ENCODE assay signal across 19 mouse cellular contexts in the genomic region with DNA sequence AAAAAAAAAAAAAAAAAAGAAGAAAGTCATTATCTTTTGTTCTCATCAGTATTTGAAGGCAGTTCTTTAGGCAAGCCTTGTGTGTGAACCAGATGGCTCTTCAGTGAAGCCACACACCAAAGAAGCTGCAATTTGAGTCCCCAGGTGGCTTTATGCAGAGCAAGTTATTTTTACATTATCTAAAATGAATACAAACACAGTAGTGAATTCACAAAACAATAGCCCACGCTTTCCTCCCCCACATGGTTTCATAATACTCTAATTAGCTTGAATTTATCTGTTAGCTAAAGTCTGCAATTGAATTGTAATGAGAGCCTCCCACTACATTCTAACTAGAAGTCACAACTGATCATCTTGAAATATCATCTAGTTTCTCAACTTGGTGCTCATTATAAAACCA.
DNase-seq lines count a peak whose midpoint lies in the region.
"Had no signal": no experiment of that assay in that cellular context is flagged by ENCODE, and none has a peak within 500 bp of the region (broad histone marks: within the 10 kb centered on the region; RNA-seq: fewer than 3 reads in every experiment).

No protein-coding gene starts in this region.

- DNase-seq in left cerebral cortex, adult 11 months (ENCODE audit: low spot score), result peak; percentile 17
- no peak for DNase-seq in left cerebral cortex, adult 18-20 months (ENCODE audit: low spot score in 2 of 2)
- peak; percentile 24 to 39 for DNase-seq in right cerebral cortex, adult 2 months (ENCODE audit: low spot score in 2 of 2)
- DNase-seq in right cerebral cortex, postnatal 14 days, result no peak
- DNase-seq in layer of hippocampus, adult 8-10 months (ENCODE audit: low spot score in 2 of 2), result peak; percentile 25 to 48
- DNase-seq in testis, postnatal 10 days (ENCODE audit: low spot score), result no peak
- no peak for DNase-seq in gastrocnemius, postnatal 10 days
- DNase-seq: adrenal gland, adult 2 months; B cell, adult 2 months; cerebellum, adult 11 months; cerebellum, adult 9-10 months; forebrain, postnatal 0 days; heart, postnatal 36 days; kidney, adult 8-10 months; kidney, postnatal 4 days; right cerebral cortex, postnatal 25 days; spleen, adult 18-20 months; thymus, adult 2 months; thymus, postnatal 36 days had no signal

Comparison
In these comparisons a context has a peak if more than half of its experiments do, and no peak if none do; other contexts are left out.
1. DNase-seq: peak in left cerebral cortex, adult 11 months (single experiment), right cerebral cortex, adult 2 months (2 of 2) and layer of hippocampus, adult 8-10 months (2 of 2); none in left cerebral cortex, adult 18-20 months (0 of 2), right cerebral cortex, postnatal 14 days (single experiment), testis, postnatal 10 days (single experiment) and gastrocnemius, postnatal 10 days (single experiment).